Mouse (Mus musculus): ENCODE results near the gene Lamtor1. TPM values are rescaled to one million over a fixed set of nuclear protein-coding genes. Genes with fewer than 3 reads are reported as not detected.

Gene Lamtor1
- 200 and 203 TPM in 2 replicates for polyA plus RNA-seq (2012; rRNA removed; ENCODE audit: low replicate concordance)

DNA sequence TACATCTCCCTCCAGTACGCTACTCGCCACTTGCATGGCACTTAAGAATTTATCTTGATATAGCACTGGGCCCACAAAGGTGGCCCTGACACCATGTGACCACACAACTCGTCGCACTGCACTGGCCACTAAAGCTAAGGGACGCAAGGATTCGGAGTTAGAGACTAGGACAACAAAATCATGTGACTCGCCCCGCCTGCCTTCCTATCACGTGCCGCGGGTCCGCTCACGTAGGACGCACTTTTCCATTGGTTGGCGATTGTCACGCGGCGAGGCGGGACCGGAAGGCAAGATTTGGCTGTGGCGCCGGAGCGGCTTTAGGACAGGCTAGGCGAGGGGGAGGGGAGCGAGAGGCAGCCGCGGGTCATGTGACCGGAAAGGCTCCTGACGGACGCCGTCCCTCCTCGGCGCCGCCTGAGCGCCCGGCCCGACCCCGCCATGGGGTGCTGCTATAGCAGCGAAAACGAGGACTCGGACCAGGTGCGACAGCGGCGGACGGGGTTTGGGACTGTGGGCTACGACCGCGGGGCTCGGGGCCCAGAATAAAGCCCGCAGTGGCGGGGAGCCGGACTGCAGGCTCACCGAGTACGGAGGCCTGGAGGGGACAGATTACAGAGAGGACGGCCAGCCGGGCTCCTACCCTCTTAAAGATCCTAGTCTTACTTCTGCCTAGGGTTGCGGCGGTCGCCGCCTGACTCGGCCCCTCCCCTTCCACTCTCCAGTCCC, at the start of gene Lamtor1:
TSS of gene Lamtor1 (plus strand) at position 344 of the 726 bp plus-strand sequence.

DNA sequence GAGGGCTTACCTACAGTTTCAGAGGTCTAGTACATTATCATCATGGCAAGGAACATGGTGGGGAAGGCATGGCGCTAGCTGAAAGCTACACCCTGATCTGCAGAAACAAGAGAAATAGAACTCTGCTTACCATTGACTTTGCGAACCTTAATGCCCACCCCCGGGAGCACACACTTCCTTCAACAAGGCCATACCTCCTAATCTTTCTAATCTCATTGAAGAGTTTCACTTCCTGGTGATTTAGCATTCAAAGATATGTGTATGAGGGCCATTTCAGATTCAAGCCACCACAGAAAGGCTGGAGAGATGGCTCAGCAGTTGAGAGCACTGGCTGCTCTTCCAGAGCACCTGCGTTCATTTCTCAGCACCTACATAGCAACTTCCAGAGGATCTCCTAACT, 48.6 kb upstream of the Lamtor1 start, which contains the start of gene Folr2:
TSS of gene Folr2 (minus strand) at position 101 of the 400 bp plus-strand sequence.

DNA sequence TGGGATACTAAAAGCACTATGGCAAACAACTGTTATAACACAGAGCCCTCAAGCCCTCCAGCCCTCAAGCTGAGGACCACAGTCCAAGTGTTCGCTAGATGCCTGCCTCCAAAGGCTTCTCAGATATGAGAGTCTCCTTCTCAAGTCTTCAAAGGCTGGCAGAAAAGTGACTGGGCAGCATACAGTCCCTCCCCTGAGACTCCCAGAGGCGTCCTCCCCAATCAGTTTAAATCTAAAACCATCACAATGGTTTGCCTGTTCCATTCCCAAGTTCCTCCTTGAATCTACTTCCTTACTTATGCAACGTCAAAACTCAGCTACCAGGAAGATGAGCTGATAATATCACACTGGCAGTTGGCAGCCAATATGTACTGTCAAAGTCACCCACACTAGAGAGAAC, 42.3 kb upstream of the Lamtor1 start, which contains the start of gene Anapc15:
TSS of gene Anapc15 (plus strand) at position 301 of the 400 bp plus-strand sequence.

DNA sequence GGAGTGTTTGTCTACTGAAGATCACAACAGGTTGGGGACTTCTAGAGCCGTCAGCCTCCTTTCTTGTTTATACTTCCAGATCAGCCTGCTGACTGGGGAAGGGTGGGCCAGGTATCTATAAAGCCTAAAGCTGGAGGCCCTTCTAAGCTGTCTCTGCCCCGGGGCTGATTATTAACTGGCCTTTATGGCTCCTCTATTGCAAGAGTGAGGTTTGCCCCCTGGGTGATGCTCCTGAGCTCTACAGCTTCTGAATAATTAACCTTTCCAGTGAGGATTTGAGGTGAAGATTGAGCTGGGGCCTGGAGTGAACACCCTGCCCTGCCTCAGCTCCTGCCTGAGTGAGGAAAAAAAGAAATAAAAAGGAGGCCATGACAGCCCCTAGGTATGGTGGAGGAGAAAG, 35.1 kb upstream of the Lamtor1 start, which contains the start of gene Folr1:
TSS of gene Folr1 (minus strand) at position 160 of the 400 bp plus-strand sequence.

DNA sequence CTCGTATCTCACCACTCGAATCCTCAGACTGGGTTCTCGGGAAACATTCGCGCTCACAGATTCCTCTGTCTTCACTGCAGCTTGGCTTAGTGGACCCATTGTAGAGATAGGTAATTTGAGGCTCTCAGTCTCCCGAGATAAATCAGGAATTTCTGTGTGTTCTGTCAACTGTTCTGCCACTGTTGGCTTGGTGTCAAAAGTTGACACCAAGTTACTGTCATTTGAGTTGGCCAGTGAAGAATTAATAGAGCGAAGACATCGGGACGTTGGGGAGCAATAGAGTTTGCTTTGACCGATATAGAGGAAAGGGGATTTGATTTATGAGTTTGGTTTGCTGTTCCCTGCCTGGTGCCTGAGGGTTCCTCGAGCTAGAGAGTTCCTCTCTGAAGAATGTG, 580 bp downstream of the Lamtor1 start, which contains the start of gene Tomt:
TSS of gene Tomt (minus strand) at position 73 of the 395 bp plus-strand sequence.

DNA sequence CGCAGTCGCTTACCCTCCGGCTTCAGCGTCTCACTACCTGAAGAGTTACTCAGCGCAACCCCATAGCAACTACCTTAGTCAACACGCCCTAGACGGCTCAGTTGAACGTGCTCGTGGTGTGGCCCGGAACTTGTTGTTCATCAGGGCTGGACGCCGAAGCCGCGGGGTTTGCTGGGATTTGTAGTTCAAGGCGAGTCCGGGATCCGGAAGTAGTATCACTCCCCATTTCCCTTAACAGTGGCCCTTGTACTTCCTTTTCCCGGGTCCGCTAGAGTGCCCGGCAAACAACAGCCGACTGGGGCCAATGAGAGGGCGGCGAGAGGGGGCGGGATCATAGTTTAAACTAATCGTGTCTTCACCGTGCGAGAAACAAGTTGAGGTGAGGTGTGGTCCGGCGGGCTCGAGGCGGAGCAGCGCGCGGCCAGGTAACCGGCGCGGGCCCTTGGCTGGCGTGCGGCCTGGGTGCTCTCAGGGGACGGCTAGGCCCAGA, 28.1 kb downstream of the Lamtor1 start, which contains the start of the genes Lrrc51 and Numa1:
TSS of gene Lrrc51 (minus strand) at position 145 of the 490 bp plus-strand sequence.
TSS of gene Numa1 (plus strand) at position 361 of the 490 bp plus-strand sequence.

Other genes starting within 250 kb of the Lamtor1 start
- 7.5 and 11.1 TPM in 2 replicates for gene Clpb, start 242.3 kb upstream of the Lamtor1 start, polyA plus RNA-seq (2012; rRNA removed; ENCODE audit: low replicate concordance)
- 0.78 and 1.0 TPM in 2 replicates for gene Phox2a, start 87.6 kb upstream of the Lamtor1 start, polyA plus RNA-seq (2012; rRNA removed; ENCODE audit: low replicate concordance)
- 98.1 and 106 TPM in 2 replicates for gene Inppl1, start 67.7 kb upstream of the Lamtor1 start, polyA plus RNA-seq (2012; rRNA removed; ENCODE audit: low replicate concordance)
- gene Folr2, start 48.7 kb upstream of the Lamtor1 start, polyA plus RNA-seq (2012; rRNA removed; ENCODE audit: low replicate concordance): 0.84 and 1.1 TPM in 2 replicates
- gene Anapc15, start 42.2 kb upstream of the Lamtor1 start, polyA plus RNA-seq (2012; rRNA removed; ENCODE audit: low replicate concordance): 52.0 and 59.4 TPM in 2 replicates
- 0.82 and 1.3 TPM in 2 replicates for gene Folr1, start 35.1 kb upstream of the Lamtor1 start, polyA plus RNA-seq (2012; rRNA removed; ENCODE audit: low replicate concordance)
- gene Tomt, start 455 bp downstream of the Lamtor1 start, polyA plus RNA-seq (2012; rRNA removed; ENCODE audit: low replicate concordance): 0.08 and 0.14 TPM in 2 replicates
- gene Lrrc51, start 28.0 kb downstream of the Lamtor1 start, polyA plus RNA-seq (2012; rRNA removed; ENCODE audit: low replicate concordance): 3.6 and 4.0 TPM in 2 replicates
- gene Numa1, start 28.2 kb downstream of the Lamtor1 start, polyA plus RNA-seq (2012; rRNA removed; ENCODE audit: low replicate concordance): 62.3 and 68.0 TPM in 2 replicates
- gene Il18bp, start 112.8 kb downstream of the Lamtor1 start, polyA plus RNA-seq (2012; rRNA removed; ENCODE audit: low replicate concordance): 5.3 and 10.1 TPM in 2 replicates
- gene Rnf121, start 159.6 kb downstream of the Lamtor1 start, polyA plus RNA-seq (2012; rRNA removed; ENCODE audit: low replicate concordance): 20.9 and 36.7 TPM in 2 replicates
- 10.6 and 14.2 TPM in 2 replicates for gene Xndc1, start 159.6 kb downstream of the Lamtor1 start, polyA plus RNA-seq (2012; rRNA removed; ENCODE audit: low replicate concordance)
- 1.5 and 1.8 TPM in 2 replicates for gene Xntrpc, start 159.8 kb downstream of the Lamtor1 start, polyA plus RNA-seq (2012; rRNA removed; ENCODE audit: low replicate concordance)
- not detected in 2 replicates for gene Trpc2, start 177.2 kb downstream of the Lamtor1 start, polyA plus RNA-seq (2012; rRNA removed; ENCODE audit: low replicate concordance)
- not detected in 2 replicates for gene Art1, start 195.8 kb downstream of the Lamtor1 start, polyA plus RNA-seq (2012; rRNA removed; ENCODE audit: low replicate concordance)
- 0.63 and 0.87 TPM in 2 replicates for gene Art5, start 203.6 kb downstream of the Lamtor1 start, polyA plus RNA-seq (2012; rRNA removed; ENCODE audit: low replicate concordance)
- gene Chrna10, start 210.9 kb downstream of the Lamtor1 start, polyA plus RNA-seq (2012; rRNA removed; ENCODE audit: low replicate concordance): 0.91 and 1.2 TPM in 2 replicates